Mouse (Mus musculus) embryo, embryonic 10.5 days (tissue): ENCODE data around the gene Cep89.

Experiments
- DNase-seq: peaks from one replicate; pipeline ENCODE4 v3.0.0-alpha.2; 2015; ENCODE audit warnings: low spot score

Cep89 gene

GRCm38 (mm10) chr7:35382706-35383353 lies 14.0 kb upstream of the Cep89 start:
- no peak for DNase-seq

- no peak for DNase-seq
Observed at GRCm38 (mm10) chr7:35386525-35386952, 10.3 kb upstream of the Cep89 start.

- DNase-seq = no peak
Observed at GRCm38 (mm10) chr7:35388694-35389093, 8.1 kb upstream of the Cep89 start.

GRCm38 (mm10) chr7:35392935-35393334 lies 3.9 kb upstream of the Cep89 start:
- DNase-seq = peak; percentile 60

GRCm38 (mm10) chr7:35395734-35396456 lies 940 bp upstream of the Cep89 start:
- DNase-seq = peak; percentile 30

GRCm38 (mm10) chr7:35401169-35401568 lies 4.3 kb downstream of the Cep89 start:
- no peak for DNase-seq

GRCm38 (mm10) chr7:35415226-35415625 lies 18.4 kb downstream of the Cep89 start:
- DNase-seq = no peak

- no peak for DNase-seq
Observed at GRCm38 (mm10) chr7:35415801-35416653, 19.2 kb downstream of the Cep89 start.

- no peak for DNase-seq
Observed at GRCm38 (mm10) chr7:35416654-35416948, 19.8 kb downstream of the Cep89 start.

- no peak for DNase-seq
Observed at GRCm38 (mm10) chr7:35423071-35423470, 26.2 kb downstream of the Cep89 start.

- no peak for DNase-seq
Observed at GRCm38 (mm10) chr7:35428146-35428545, 31.3 kb downstream of the Cep89 start.

- DNase-seq = no peak
Observed at GRCm38 (mm10) chr7:35435266-35435665, 38.4 kb downstream of the Cep89 start.

GRCm38 (mm10) chr7:35447501-35447900 lies 50.7 kb downstream of the Cep89 start:
- peak; percentile 14 for DNase-seq

- DNase-seq = peak; percentile 36
Observed at GRCm38 (mm10) chr7:35447996-35448846, 51.4 kb downstream of the Cep89 start, which contains the start of gene Slc7a9. TSS of gene Slc7a9 (plus strand) at chr7:35448796.

GRCm38 (mm10) chr7:35448867-35449266 lies 52.0 kb downstream of the Cep89 start:
- DNase-seq = no peak

GRCm38 (mm10) chr7:35456091-35456814 lies 59.4 kb downstream of the Cep89 start:
- DNase-seq = no peak

- no peak for DNase-seq
Observed at GRCm38 (mm10) chr7:35460971-35461370, 64.1 kb downstream of the Cep89 start.

GRCm38 (mm10) chr7:35465027-35465426 lies 68.2 kb downstream of the Cep89 start:
- DNase-seq = no peak

- DNase-seq = no peak
Observed at GRCm38 (mm10) chr7:35467856-35468255, 71.0 kb downstream of the Cep89 start.

- DNase-seq = no peak
Observed at GRCm38 (mm10) chr7:35470794-35471193, 74.0 kb downstream of the Cep89 start.

GRCm38 (mm10) chr7:35476457-35476856 lies 79.6 kb downstream of the Cep89 start:
- no peak for DNase-seq
